Mouse (Mus musculus) heart, embryonic 10.5 days (tissue): ENCODE measurements around the gene Slc8a3. TPM values are rescaled to one million over a fixed set of nuclear protein-coding genes. Genes with fewer than 3 reads are reported as not detected.
"Not testable (repeated sequence)": the region's sequence is repeated elsewhere in the genome, so short reads cannot be mapped to it uniquely, and the experiment has no call there.

Experiments used
- DNase-seq: peaks from one replicate; pipeline ENCODE4 v3.0.0-alpha.2; 2017; ENCODE audit warnings: low spot score
- H3K27ac ChIP-seq: fragments of 300-500 bp; sonication (generic); 2 replicates; pipeline ENCODE4 v1.5.1; 2016; ENCODE audit warnings: mild to moderate bottlenecking
- H3K27me3 ChIP-seq: fragments of 300-500 bp; sonication (generic); 2 replicates; pipeline ENCODE4 v1.6.1; 2016; ENCODE audit warnings: mild to moderate bottlenecking; ENCODE audit not compliant: poor library complexity, insufficient read depth, severe bottlenecking
- H3K36me3 ChIP-seq: fragments of 300-500 bp; sonication (generic); 2 replicates; pipeline ENCODE4 v1.6.1; 2016; ENCODE audit warnings: mild to moderate bottlenecking, moderate library complexity
- H3K4me1 ChIP-seq: fragments of 300-500 bp; sonication (generic); 2 replicates; pipeline ENCODE4 v1.6.1; 2016; ENCODE audit warnings: mild to moderate bottlenecking
- H3K4me3 ChIP-seq: fragments of 300-500 bp; sonication (generic); 2 replicates; pipeline ENCODE4 v1.5.1; 2016; ENCODE audit warnings: mild to moderate bottlenecking, moderate library complexity
- H3K9me3 ChIP-seq: fragments of 300-500 bp; sonication (generic); 2 replicates; pipeline ENCODE4 v1.6.1; 2016; ENCODE audit warnings: mild to moderate bottlenecking, moderate library complexity
- WGBS: fragments of 180-500 bp; shearing (Covaris S2); methylation state at CpG from one replicate; pipeline ENCODE4 v1.1.7; 2016; 5-methylcytosine and 5-hydroxymethylcytosine counted together
- polyA plus RNA-seq: library from polyadenylated mRNA; unstranded; fragments of >200 nt; fragmentation: Nextera tagmentation; extraction: Ambion mirVana; gene quantifications from 2 replicates; pipeline ENCODE4 v1.2.1, GENCODE M21; 2016

Gene Slc8a3
- polyA plus RNA-seq: 0.27 and 0.48 TPM in 2 replicates

DNA sequence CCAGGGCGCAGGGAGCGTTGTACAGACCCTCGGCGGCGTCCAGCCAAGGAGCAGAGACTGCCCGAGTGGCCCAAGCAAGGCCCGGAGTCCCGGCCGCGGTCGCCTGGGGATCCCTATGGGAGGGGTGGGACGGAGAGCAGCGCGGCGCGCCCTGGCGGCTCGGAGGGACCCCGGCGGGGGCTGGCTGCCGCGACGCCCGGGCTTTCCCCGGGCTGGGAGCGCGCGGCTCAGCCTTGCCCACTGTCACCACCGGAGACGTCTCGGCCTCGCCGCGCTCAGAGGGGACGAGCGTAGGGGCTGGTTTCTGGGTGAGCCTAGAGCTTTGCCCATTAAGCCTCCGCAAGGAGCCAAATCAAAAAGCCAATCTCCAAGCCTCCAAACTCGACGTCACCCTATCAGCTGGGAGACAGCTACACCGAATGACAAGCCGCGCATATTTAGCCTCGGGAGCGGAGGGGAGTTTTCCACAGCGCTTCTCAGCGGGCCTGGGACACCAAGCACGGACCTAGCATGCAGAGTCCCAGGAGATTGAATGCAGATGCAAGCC lies at the start of gene Slc8a3:
Slc8a3 (minus strand) TSS at position 306 of the 547 bp plus-strand sequence.
- H3K27ac ChIP-seq: peak within 1 kb of the TSS; percentile 70
- peak within 1 kb of the TSS; percentile 76 for H3K4me3 ChIP-seq
- H3K27me3 ChIP-seq: peaks cover 58% of the 10 kb centered on the region
- H3K4me1 ChIP-seq: peaks cover 21% of the 10 kb centered on the region
- H3K9me3 ChIP-seq: no peaks in the 10 kb centered on the region
- DNase-seq: peak; percentile 75
- no peaks in the 10 kb centered on the region for H3K36me3 ChIP-seq
- WGBS: under 1% methylated on average over 47 of the region's 47 CpGs

GRCm38 (mm10) chr12:81379364-81379763 lies 46.4 kb upstream of the Slc8a3 start, which contains the start of gene Gm4787:
Gm4787 (minus strand) TSS chr12:81379464.
- not testable (repeated sequence) for H3K9me3 ChIP-seq, H3K27me3 ChIP-seq, H3K36me3 ChIP-seq, DNase-seq, H3K4me1 ChIP-seq, H3K27ac ChIP-seq, H3K4me3 ChIP-seq
- 68% methylated on average over 1 of the region's 1 CpGs for WGBS

- DNase-seq: no peak
- H3K9me3 ChIP-seq: no peaks in the 10 kb centered on the region
- H3K4me1 ChIP-seq: peaks cover 21% of the 10 kb centered on the region
- no peaks in the 10 kb centered on the region for H3K36me3 ChIP-seq
- no peak overlapping the region for H3K27ac ChIP-seq
- no peak overlapping the region; the same call in 1 of the 2 replicates for H3K4me3 ChIP-seq
- WGBS: 71% methylated on average over 5 of the region's 5 CpGs
- peaks cover 58% of the 10 kb centered on the region for H3K27me3 ChIP-seq
These were observed 861 bp upstream of the Slc8a3 start for GRCm38 (mm10) chr12:81333841-81334240.

GRCm38 (mm10) chr12:81331937-81332874 lies 774 bp downstream of the Slc8a3 start:
- H3K9me3 ChIP-seq: no peaks in the 10 kb centered on the region
- H3K4me3 ChIP-seq: peak overlapping the region; percentile 76
- H3K4me1 ChIP-seq: peaks cover 21% of the 10 kb centered on the region
- no peaks in the 10 kb centered on the region for H3K36me3 ChIP-seq
- WGBS: 2% methylated on average over 45 of the region's 54 CpGs
- peak overlapping the region; percentile 70 for H3K27ac ChIP-seq
- peak; percentile 76 for DNase-seq
- H3K27me3 ChIP-seq: peaks cover 58% of the 10 kb centered on the region

- Histone ChIP-seq H3K4me3 (no peak overlapping the region), H3K4me1 (peaks cover 21% of the 10 kb centered on the region), H3K9me3 (no peaks in the 10 kb centered on the region), H3K27ac (no peak overlapping the region), H3K27me3 (peaks cover 58% of the 10 kb centered on the region), H3K36me3 (no peaks in the 10 kb centered on the region)
- no peak for DNase-seq
- WGBS: 42% methylated on average over 5 of the region's 5 CpGs
These were observed 1.8 kb downstream of the Slc8a3 start for GRCm38 (mm10) chr12:81331046-81331638.

DNA sequence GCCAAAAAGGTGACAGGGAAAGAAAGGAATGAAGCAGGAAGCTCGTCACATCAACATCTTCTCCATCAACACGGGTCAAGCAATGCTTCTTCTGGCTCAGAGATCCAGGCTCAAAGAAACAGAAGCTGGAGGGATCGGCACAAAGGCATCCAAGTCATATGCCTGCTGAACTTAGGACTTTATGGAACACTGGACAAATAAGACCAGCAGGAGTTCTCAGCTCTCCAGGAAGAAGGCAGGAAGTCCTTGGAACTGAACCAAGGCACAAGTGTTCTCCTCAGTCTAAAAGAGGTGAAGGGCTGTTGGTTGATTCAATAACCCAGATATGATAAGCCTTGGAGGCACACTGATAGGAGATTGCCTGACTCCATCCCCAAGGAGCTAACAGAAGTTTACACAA lies 8.0 kb downstream of the Slc8a3 start:
- WGBS: 81% methylated on average over 3 of the region's 3 CpGs
- H3K27ac ChIP-seq: no peak overlapping the region
- no peaks in the 10 kb centered on the region for H3K9me3 ChIP-seq
- H3K27me3 ChIP-seq: peaks cover 3% of the 10 kb centered on the region; the same call in 1 of the 2 replicates
- H3K36me3 ChIP-seq: no peaks in the 10 kb centered on the region
- no peak overlapping the region for H3K4me3 ChIP-seq
- no peak for DNase-seq
- H3K4me1 ChIP-seq: peaks cover 10% of the 10 kb centered on the region

DNA sequence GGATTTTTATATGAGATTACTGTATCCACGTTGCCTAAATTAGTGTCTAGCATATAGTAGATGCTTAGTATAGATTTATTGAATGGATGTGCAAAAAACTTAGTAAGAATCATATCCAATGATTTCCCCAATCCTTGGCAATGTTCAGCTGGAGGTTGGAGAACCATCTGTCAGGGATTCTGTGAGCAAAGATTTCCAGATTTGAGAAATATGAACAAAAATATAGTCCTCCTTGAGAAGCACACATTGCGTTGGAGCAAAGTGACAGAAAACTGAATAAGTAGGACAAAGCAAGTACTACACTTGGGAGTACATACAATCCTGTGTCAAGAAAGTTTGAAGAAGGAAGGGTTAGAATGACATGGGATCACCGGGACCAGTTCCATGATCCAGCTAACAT lies 8.9 kb downstream of the Slc8a3 start:
- no peak overlapping the region for H3K27ac ChIP-seq
- no peak overlapping the region for H3K4me3 ChIP-seq
- H3K36me3 ChIP-seq: no peaks in the 10 kb centered on the region
- DNase-seq: no peak
- H3K9me3 ChIP-seq: no peaks in the 10 kb centered on the region
- 92% methylated on average over 3 of the region's 3 CpGs for WGBS
- H3K4me1 ChIP-seq: peaks cover 10% of the 10 kb centered on the region
- no peaks in the 10 kb centered on the region; the same call in 1 of the 2 replicates for H3K27me3 ChIP-seq

- Histone ChIP-seq H3K4me3 (no peak overlapping the region), H3K4me1 (peaks cover 10% of the 10 kb centered on the region), H3K36me3 (no peaks in the 10 kb centered on the region), H3K27ac (peak overlapping the region; percentile 26; the same call in 1 of the 2 replicates), H3K9me3 (no peaks in the 10 kb centered on the region), H3K27me3 (no peaks in the 10 kb centered on the region)
- WGBS: 68% methylated on average over 1 of the region's 1 CpGs
- DNase-seq: no peak
These were observed 12.0 kb downstream of the Slc8a3 start for GRCm38 (mm10) chr12:81321021-81321420.

GRCm38 (mm10) chr12:81317811-81318210 lies 15.2 kb downstream of the Slc8a3 start:
- Histone ChIP-seq H3K9me3 (no peaks in the 10 kb centered on the region), H3K27ac (no peak overlapping the region), H3K36me3 (no peaks in the 10 kb centered on the region), H3K27me3 (no peaks in the 10 kb centered on the region), H3K4me1 (peaks cover 10% of the 10 kb centered on the region), H3K4me3 (no peak overlapping the region)
- no peak for DNase-seq
- WGBS: 36% methylated on average over 2 of the region's 2 CpGs

DNA sequence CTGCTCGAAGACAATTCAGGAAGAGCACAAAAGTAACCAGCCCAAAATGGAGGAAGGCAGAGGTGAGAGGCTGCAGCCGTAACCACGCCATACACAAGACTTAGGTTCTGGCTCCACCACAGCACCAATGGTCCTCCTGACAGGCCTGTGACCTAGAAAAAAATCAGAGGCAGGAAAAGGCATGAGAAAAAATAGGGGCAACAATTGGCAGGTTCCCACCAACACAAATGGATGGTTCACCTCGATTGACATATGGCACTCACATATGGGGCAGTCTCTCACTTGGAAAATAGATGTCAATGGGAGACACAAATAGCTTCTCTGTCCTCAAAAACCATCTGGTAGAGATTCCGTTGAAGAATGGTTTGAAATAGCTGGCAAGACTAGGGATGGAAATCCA lies 17.0 kb downstream of the Slc8a3 start:
- Histone ChIP-seq H3K27me3 (no peaks in the 10 kb centered on the region), H3K4me3 (no peak overlapping the region), H3K36me3 (no peaks in the 10 kb centered on the region), H3K27ac (no peak overlapping the region), H3K9me3 (no peaks in the 10 kb centered on the region), H3K4me1 (peaks cover 4% of the 10 kb centered on the region)
- no peak for DNase-seq
- 89% methylated on average over 5 of the region's 5 CpGs for WGBS

GRCm38 (mm10) chr12:81303626-81304025 lies 29.4 kb downstream of the Slc8a3 start:
- no peaks in the 10 kb centered on the region for H3K36me3 ChIP-seq
- no peak overlapping the region for H3K27ac ChIP-seq
- H3K9me3 ChIP-seq: no peaks in the 10 kb centered on the region
- DNase-seq: no peak
- H3K4me3 ChIP-seq: no peak overlapping the region
- no peaks in the 10 kb centered on the region; the same call in 1 of the 2 replicates for H3K4me1 ChIP-seq
- no peaks in the 10 kb centered on the region for H3K27me3 ChIP-seq
- WGBS: 86% methylated on average over 5 of the region's 5 CpGs

DNA sequence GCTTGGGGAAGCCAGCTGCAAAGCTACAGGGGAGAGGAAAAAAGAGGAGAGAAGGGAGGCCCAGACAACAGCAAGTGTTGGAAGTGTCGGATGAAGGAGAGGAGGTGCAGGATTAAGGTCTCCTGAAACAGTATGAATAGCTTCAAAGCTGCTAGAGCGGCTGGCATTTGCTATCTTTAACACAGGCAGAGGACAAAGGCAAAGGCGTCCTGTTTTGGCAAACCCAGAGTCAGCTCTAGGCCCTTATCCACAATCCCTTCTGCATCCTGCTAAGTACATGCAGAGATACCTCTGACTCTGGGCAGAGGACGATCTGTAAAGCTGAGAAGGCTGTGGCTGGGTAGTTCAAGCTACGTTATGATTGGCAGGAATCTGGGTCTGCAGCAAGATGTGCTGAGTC lies 38.4 kb downstream of the Slc8a3 start:
- no peak for DNase-seq
- H3K27ac ChIP-seq: no peak overlapping the region
- H3K27me3 ChIP-seq: no peaks in the 10 kb centered on the region
- H3K4me1 ChIP-seq: peaks cover 5% of the 10 kb centered on the region; the same call in 1 of the 2 replicates
- no peaks in the 10 kb centered on the region for H3K36me3 ChIP-seq
- no peak overlapping the region for H3K4me3 ChIP-seq
- 13% methylated on average over 5 of the region's 5 CpGs for WGBS
- H3K9me3 ChIP-seq: no peaks in the 10 kb centered on the region

- H3K36me3 ChIP-seq: no peaks in the 10 kb centered on the region
- H3K4me3 ChIP-seq: no peak overlapping the region
- no peak overlapping the region for H3K27ac ChIP-seq
- no peaks in the 10 kb centered on the region for H3K9me3 ChIP-seq
- WGBS: 71% methylated on average over 2 of the region's 2 CpGs
- H3K27me3 ChIP-seq: no peaks in the 10 kb centered on the region
- H3K4me1 ChIP-seq: no peaks in the 10 kb centered on the region
- no peak for DNase-seq
These were observed 54.9 kb downstream of the Slc8a3 start for GRCm38 (mm10) chr12:81278031-81278430.
